Mouse (Mus musculus): ENCODE measurements around the gene Gm20721.

DNA sequence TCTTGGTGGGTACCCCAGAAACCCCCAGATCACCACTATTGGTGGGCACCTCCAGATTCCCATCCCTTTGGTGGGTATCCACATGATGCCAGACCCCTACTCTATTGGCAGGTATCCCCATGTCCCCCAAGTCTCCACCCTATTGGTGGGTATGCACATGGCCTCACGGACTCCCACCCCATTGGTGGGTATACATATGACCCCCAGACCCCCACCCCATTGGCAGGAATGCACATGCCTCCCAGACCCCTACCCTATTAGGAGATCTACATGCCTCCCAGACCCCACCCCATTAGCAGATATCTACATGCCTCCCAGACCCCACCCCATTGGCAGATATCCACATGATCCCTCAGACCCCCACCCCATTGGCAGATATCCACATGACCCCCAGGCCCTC lies 6.8 kb downstream of the Gm20721 start:
- no peak for TF ChIP-seq ZNF384 (IDR thresholded peaks at IDR 0.05; ENCODE audit: low read depth, low read length)
- no peak for TF ChIP-seq CHD2 (IDR thresholded peaks at IDR 0.05; ENCODE audit: low read depth, low read length)
- TF ChIP-seq ZC3H11A (IDR thresholded peaks at IDR 0.05; ENCODE audit: borderline replicate concordance, low read depth, low read length): no peak

All from ES-E14 (cell line).